Comparison of ENCODE assay signal across 24 mouse cellular contexts in the genomic region with DNA sequence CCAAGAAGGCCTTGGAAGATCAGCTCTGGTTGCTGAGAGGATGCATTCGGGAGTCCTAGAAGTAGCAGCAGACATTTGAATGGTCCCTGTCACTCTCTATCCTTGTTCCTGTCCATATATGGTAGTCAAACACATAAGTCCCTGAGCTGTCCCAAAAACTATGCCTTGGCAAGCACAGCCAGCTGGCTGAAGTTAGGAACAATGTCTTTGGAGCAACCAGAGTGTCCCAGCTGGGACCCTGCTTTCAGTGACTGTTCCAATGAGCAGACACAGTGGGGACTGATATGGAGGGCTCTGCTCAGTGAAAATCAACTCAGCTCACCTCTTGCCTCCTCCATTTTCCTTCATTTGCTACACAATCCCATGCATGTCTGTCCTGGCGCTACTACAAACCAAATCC.
"Had no signal": no experiment of that assay in that cellular context is flagged by ENCODE, and none has a peak within 500 bp of the region (broad histone marks: within the 10 kb centered on the region; RNA-seq: fewer than 3 reads in every experiment).

No protein-coding gene starts in this region.

- H3K4me1 ChIP-seq: embryonic facial prominence, embryonic 10.5 days; embryonic facial prominence, embryonic 12.5 days; embryonic facial prominence, embryonic 13.5 days; embryonic facial prominence, embryonic 15.5 days; forebrain, embryonic 10.5 days; forebrain, embryonic 12.5 days; forebrain, embryonic 13.5 days; forebrain, embryonic 15.5 days had no signal

- DNase-seq: cerebellum, adult 2 months; cerebellum, adult 8-10 months; cerebellum, adult 9-10 months; cerebellum, adult 9-11 months; cerebellum, postnatal 10 days; cerebellum, postnatal 14 days; cerebellum, postnatal 25 days; cerebellum, postnatal 36 days; embryo, embryonic 11 days; forebrain, postnatal 0 days; gastrocnemius, adult 2 months; gastrocnemius, postnatal 10 days; gastrocnemius, postnatal 14 days; gastrocnemius, postnatal 25 days; gastrocnemius, postnatal 36 days had no signal

- H3K9ac ChIP-seq: embryonic facial prominence, embryonic 12.5 days; embryonic facial prominence, embryonic 13.5 days; embryonic facial prominence, embryonic 15.5 days; forebrain, embryonic 12.5 days; forebrain, embryonic 13.5 days; forebrain, embryonic 15.5 days; forebrain, postnatal 0 days had no signal

- H3K27ac ChIP-seq: embryonic facial prominence, embryonic 10.5 days; embryonic facial prominence, embryonic 12.5 days; embryonic facial prominence, embryonic 13.5 days; embryonic facial prominence, embryonic 15.5 days; forebrain, embryonic 10.5 days; forebrain, embryonic 12.5 days; forebrain, embryonic 13.5 days; forebrain, embryonic 15.5 days; gastrocnemius, adult 2 months had no signal

- H3K36me3 ChIP-seq: embryonic facial prominence, embryonic 10.5 days; embryonic facial prominence, embryonic 12.5 days; embryonic facial prominence, embryonic 13.5 days; embryonic facial prominence, embryonic 15.5 days; forebrain, embryonic 10.5 days; forebrain, embryonic 12.5 days; forebrain, embryonic 15.5 days had no signal

- H3K4me3 ChIP-seq: embryonic facial prominence, embryonic 10.5 days; embryonic facial prominence, embryonic 12.5 days; embryonic facial prominence, embryonic 13.5 days; embryonic facial prominence, embryonic 15.5 days; erythroblast, embryonic 14.5 days; forebrain, embryonic 10.5 days; forebrain, embryonic 12.5 days; forebrain, embryonic 13.5 days; forebrain, embryonic 15.5 days; gastrocnemius, adult 2 months had no signal

- H3K27me3 ChIP-seq: embryonic facial prominence, embryonic 12.5 days; embryonic facial prominence, embryonic 13.5 days; embryonic facial prominence, embryonic 15.5 days; forebrain, embryonic 12.5 days; forebrain, embryonic 13.5 days; forebrain, embryonic 15.5 days had no signal
